Mouse (Mus musculus): ENCODE results near the gene Coro1b. TPM values are rescaled to one million over a fixed set of nuclear protein-coding genes. Genes with fewer than 3 reads are reported as not detected.

The Coro1b gene
- total RNA-seq (2021): 10 to 100 TPM; 13.9 to 15.3 TPM
- long read RNA-seq, experiment 1, partial matches to known transcripts: 2 of 5 reads
- long read RNA-seq, experiment 1, other reads (novel, unspliced or antisense): 3 of 5 reads
- long read RNA-seq, experiment 2, partial matches to known transcripts: 4 of 14 reads
- long read RNA-seq, experiment 2, other reads (novel, unspliced or antisense): 10 of 14 reads

DNA sequence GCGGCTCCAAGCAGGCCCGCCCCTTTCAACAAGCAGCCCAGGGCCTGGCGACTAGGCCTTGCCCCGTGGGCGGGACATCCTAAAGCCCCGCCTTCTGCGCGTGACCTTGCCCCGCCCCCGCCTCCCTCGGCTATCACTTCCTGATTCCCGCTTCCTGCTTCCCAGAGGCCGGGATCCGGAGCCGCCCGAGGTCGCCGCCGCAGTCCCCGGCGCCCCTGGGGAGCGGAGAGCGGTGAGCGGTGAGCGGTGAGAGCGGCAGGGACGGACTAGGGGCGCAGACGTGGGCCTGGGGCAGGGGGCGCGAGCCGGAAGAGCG lies at the start of gene Coro1b:
Gene Coro1b, plus strand, starts transcription at position 129 of the 316 bp plus-strand sequence.
- intact Hi-C loops (cut with DNase I): no loop called here
- peak; percentile 97 to 98 for DNase-seq

DNA sequence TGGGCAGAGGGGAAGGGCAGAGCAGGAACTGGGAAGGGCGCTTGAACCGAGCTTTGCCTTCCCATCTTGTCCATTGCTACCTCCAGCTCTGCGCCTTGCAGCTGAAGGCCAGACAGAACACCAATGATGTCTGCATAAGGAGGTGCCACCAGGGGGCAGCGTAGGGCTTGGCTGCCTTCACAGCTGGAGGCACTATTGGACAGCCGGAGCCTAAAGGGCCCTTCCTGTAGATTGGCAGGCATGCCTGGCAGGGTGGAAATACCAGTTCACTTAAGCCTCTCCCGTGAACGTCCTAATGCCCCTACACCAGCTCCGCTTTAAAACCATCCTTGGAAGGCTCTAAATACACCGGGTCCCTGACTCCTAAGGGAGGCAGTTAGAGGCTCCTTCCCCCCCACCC lies 49.4 kb upstream of the Coro1b start:
- intact Hi-C loops (cut with DNase I): loop anchor here (2.0 to 5.0 kb wide), 2 partner anchors 38 to 130 kb away; partner anchors contain the start of gene Gpr152
- peak; percentile 90 for DNase-seq

DNA sequence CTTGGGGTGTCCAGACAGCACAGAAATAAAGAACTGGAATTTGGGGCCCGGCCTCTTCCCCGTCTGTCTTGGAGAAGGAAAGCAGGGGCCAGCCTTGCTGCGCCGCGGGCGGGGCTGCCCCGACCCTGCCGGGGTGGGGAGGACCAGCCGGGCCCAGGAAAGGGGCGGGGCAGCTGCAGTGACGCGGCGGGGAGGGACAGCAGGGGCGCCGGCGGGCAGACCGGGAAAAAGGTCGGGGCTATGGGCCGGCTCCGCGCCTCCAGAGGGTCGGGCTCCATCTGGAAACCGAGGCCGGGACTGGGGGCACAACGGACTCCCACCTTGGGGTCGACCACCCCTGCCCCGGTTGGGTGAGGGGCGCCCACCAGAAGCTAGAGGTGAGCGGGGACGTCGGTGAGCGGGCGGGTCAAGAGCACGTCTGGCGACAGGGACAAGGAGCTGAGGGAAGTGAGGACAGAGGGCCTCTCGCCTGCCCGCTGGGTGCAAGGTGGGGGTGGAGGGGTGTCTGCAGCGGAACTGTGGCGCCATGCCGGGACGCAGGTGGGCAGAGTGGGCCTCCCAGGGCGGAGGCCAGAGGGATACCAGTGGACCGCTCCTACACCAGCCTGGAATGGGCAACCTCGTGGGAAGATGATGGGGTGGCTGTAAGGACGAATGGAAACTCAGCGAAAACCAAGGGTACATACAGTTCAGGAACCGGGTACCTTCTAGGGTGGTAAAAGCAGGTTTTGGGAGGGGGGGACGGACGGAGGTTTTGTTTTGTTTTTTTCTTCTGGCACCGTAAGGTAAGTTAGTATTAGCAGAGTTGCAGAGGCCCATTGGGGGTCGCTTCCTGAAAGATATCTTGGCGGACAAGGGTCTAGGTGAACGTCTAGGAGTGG lies 48.3 kb upstream of the Coro1b start, which contains the start of gene Pitpnm1:
Gene Pitpnm1, plus strand, starts transcription at position 162 of the 881 bp plus-strand sequence.
- DNase-seq: peak; percentile 65 to 78

DNA sequence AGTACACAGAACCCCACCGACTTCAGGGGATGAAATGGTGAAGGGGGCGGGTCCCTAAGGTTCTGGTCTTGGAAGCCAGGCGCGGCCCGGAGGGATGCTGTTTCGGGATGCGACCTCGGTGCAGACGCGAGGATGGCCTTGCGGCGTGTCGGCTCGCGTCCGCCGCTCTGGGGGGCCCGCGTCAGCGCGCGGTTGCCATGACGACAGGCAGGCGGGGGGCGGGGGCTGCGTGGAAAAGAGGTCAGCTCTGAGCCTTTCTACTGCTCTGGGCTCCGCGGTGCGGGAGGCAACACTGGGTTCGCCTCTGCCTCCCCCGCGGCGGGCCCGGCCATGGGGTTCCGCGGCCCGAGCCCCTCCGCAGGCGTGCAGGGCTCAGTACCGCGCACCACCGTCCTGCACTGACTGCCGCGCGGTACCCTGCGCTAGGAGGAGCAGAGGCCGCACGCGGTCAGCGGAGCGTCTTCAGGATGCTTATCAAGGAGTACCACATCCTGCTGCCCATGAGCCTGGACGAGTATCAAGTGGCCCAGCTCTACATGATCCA lies 47.6 kb upstream of the Coro1b start:
- intact Hi-C loops (cut with DNase I): no loop called here
- DNase-seq: no peak

More for the DNA sequence above, 48.3 kb upstream of the Coro1b start, which contains the start of gene Pitpnm1:
- intact Hi-C loops (cut with DNase I): loop anchor here (2.0 to 5.0 kb wide), 2 partner anchors 37 to 129 kb away; partner anchors contain the start of gene Gpr152

DNA sequence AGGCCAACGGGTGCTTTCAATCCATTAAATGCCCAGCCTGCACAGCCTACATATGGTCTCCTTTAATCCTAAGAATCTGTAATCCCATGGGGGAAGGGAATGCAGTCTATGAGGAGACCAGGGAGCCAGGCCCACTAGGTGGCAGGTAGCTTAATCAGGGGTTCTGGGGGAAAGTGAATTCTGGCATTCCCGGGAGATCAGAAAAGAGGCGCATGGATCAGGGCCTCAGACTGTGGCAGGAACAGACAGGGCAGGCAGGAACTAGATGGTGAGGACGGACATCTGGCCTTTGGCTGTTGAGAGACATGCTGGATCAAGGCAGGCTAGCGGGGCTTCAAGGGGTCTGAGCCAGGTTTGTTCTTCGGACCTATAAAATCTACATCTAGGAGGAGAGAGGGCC lies 47.0 kb upstream of the Coro1b start:
- intact Hi-C loops (cut with DNase I): no loop called here

DNA sequence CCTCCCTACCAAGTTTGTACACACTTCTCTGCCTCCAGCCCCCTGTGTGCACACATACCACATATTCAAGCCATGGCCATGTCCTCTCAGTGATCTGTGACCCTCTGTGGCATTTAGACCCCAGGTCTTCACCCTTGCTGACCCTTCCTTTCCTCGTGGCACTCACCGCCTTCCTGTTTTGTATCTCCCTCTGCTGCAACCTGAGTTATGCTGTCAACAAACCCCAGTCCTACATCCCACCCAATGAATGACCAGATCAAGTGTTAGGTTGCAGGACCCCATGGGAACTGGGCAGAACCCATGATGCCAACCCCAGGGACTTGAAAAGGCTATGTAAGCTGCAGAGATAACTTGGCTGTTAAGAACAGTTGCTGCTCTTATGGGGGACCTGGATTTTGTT lies 46.4 kb upstream of the Coro1b start:
- intact Hi-C loops (cut with DNase I): no loop called here

More for the DNA sequence above, 47.0 kb upstream of the Coro1b start:
- DNase-seq: no peak

DNA sequence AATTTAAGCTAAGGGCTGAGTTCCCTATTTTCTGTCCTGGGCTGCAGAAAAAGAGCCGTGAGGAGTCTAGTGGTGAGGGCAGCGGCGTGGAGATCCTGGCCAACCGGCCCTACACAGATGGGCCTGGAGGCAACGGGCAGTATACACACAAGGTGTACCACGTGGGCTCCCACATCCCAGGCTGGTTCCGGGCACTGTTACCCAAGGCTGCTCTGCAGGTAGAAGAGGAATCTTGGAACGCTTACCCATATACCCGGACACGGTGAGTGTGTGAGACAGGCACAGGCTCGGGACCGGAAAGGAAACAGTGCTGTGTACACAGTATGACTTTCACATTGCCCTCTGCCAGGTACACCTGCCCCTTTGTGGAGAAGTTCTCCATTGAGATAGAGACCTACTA lies 45.8 kb upstream of the Coro1b start:
- intact Hi-C loops (cut with DNase I): no loop called here

More for the DNA sequence above, 46.4 kb upstream of the Coro1b start:
- DNase-seq: no peak

DNA sequence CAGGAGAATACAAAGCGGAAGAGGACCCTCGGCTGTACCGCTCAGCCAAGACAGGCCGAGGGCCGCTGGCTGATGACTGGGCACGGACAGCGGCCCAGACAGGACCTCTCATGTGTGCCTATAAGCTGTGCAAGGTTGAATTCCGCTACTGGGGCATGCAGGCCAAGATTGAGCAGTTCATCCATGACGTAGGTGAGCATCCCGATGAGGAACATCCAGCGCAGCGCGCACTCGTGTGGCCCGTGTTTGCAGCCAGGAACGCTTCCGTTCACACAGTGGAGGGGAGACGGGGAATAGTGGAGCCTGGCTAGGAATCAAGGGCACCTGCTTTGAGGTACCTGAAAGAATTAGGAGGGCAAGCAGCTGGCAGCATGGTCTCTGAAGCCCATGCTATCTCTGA lies 45.1 kb upstream of the Coro1b start:
- no peak for DNase-seq
- intact Hi-C loops (cut with DNase I): no loop called here

More for the DNA sequence above, 45.8 kb upstream of the Coro1b start:
- no peak for DNase-seq

DNA sequence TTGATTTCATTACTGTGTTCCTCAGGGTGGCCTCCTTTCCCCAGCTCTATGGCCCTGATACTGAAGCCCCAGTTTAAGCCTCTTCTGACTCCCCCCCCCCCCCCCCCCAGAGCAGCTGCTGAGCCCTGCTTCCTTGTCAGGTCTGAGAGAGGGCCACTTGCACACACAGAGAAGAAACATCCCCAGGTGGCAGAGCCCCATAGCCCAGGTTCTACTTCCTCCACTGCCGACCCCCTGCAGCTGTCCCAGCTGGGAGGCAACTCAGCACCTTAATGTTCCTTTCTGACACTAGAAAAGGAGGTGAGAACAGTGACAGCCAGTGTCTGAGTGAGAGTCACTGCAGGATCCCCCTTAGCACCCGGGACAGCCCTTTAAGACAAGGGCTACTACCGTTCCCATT lies 44.6 kb upstream of the Coro1b start:
- intact Hi-C loops (cut with DNase I): no loop called here

DNA sequence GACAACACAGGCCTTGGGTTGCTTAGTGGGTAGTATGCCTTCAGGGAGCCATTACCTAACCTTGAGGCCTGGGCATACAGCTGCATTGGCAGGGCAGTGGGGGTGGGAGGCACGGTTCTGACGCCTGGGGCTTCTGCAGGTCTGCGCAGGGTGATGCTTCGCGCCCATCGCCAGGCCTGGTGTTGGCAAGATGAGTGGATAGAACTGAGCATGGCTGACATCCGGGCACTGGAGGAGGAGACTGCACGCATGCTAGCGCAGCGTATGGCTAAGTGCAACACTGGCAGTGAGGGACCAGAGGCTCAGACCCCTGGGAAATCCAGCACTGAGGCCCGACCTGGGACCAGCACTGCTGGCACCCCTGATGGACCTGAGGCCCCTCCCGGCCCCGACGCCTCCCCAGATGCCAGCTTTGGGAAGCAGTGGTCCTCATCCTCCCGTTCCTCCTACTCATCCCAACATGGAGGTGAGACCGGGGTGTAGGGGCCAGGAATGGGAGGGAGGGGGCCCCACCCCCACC lies 43.7 kb upstream of the Coro1b start:
- intact Hi-C loops (cut with DNase I): no loop called here
- DNase-seq: no peak

More for the DNA sequence above, 44.6 kb upstream of the Coro1b start:
- DNase-seq: no peak

DNA sequence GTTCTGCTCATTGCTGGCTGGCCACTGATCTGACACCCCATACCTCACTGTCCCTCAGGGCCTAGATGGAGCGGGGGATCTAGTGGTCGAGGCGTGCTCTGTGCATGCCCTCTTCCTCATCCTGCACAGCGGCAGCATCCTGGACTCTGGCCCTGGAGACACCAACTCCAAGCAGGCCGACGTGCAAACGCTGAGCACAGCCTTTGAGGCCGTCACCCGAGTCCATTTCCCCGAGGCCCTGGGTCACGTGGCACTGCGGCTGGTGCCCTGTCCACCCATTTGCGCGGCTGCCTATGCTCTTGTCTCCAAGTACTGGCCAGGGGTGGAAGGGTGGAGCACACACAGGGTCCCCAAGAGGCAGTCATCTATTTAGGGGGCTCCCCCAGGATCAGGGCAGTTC lies 41.8 kb upstream of the Coro1b start:
- DNase-seq: no peak
- intact Hi-C loops (cut with DNase I): no loop called here

DNA sequence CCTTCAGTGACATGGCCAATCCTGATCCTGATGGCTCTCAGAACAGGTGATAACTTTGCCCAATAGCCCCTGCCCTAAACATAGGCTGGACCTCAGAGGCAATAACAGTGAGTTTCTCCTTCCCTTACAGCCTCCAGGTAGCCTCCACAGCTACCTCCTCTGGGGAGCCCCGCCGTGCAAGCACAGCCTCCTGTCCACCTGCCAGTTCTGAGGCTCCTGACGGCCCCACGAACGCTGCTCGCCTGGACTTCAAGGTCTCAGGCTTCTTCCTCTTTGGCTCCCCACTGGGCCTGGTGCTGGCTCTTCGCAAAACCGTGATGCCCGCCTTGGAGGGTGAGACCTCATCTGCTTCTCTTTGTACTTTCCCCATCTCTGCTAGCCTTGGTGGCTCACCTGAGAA lies 39.9 kb upstream of the Coro1b start:
- intact Hi-C loops (cut with DNase I): no loop called here
- no peak for DNase-seq

DNA sequence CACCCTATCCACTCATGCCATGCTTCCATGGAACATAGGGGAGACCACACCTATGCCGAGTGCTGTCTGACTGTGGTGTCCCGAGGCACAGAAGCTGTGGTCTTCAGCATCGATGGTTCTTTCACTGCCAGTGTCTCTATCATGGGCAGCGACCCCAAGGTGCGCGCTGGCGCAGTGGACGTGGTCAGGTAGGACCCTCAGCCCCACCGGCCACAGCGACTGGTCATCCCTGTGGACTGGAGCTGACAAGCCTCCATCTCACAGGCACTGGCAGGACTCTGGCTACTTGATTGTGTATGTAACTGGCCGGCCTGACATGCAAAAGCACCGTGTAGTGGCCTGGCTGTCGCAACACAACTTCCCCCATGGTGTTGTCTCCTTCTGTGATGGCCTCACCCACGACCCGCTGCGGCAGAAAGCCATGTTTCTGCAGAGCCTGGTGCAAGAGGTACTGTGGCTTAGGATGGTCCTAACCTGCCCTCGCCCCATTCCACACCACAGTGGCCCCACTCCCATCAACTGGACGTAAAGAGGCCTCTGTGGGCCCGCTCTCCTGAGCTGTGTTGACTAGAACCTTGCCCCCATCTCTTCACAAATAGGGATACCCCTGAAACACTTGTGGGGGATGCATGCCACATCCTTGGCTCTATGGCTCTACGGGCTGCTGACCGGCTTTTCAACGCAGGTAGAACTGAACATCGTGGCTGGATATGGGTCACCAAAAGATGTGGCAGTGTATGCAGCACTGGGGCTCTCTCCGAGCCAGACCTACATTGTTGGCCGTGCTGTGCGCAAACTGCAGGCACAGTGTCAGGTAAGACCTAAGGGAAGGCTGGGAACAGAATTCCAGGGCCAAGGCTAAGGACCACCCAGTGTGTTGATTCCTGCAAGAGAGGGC lies 36.1 kb upstream of the Coro1b start:
- no peak for DNase-seq
- intact Hi-C loops (cut with DNase I): no loop called here

DNA sequence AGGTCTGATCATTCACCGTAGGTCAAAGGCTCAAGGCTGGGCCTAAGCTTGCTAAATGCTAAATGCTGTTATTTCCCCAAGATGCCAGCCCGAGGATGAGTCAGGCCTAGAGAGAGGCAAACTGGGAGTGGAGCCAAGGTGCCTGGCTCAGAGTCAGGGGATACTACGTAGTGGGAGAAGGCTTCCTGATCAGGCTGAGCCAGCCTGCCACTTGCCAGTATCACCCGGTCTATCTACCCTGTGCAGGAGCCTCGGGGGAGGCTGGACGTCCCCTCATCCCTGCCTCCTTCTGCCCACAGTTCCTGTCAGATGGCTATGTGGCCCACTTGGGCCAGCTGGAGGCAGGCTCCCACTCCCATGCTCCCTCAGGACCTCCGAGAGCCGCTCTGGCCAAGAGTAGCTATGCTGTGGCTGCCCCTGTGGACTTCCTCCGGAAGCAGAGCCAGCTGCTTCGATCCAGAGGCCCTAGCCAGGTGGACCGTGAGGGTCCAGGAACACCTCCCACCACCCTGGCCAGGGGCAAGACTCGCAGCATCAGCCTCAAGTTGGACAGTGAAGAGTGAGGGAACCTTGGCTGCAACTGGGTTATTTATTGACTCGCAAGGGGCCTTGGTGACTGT lies 35.1 kb upstream of the Coro1b start:
- intact Hi-C loops (cut with DNase I): no loop called here
- DNase-seq: peak; percentile 79 to 80

DNA sequence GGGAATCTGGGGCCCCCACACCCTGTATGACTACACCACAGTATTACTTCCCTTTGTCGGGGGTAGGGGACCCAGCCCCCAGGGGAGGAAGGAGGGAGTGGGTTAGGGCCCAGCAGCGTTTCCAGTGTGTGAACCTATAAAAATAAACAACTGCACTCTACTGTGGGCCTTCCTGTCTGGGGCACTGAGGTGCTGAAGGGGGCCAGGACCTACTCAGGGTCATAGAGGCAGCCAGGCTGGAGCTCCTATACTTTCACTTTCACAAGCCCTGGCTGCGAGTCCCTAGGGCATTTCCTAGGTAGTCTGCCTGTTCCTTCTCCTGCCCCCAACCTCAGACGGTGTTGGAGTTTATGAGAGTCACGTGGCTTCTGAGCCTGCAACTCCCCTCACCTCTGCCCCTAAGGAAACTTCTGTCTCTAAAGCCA lies 34.6 kb upstream of the Coro1b start:
- DNase-seq: no peak
- intact Hi-C loops (cut with DNase I): no loop called here

DNA sequence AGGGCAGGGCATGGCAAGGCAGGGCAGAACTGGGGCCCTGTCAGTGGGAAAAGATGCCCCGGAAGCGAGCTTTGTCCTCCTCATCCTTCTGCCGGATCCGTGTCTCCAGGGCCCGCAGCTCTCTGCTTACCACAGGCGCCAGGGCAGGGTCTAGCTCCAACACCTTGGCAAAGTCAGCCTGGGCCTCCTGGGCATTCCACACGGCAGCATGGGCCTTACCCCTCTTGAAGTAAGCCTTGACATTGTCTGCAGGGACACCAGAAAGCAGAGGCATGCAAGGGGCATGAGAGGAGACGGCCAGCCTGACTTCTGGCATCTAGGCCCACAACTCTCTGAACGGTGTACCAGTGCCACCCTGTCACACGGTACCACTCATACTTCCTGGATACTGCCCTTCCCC lies 33.9 kb upstream of the Coro1b start:
- DNase-seq: no peak
- intact Hi-C loops (cut with DNase I): no loop called here

DNA sequence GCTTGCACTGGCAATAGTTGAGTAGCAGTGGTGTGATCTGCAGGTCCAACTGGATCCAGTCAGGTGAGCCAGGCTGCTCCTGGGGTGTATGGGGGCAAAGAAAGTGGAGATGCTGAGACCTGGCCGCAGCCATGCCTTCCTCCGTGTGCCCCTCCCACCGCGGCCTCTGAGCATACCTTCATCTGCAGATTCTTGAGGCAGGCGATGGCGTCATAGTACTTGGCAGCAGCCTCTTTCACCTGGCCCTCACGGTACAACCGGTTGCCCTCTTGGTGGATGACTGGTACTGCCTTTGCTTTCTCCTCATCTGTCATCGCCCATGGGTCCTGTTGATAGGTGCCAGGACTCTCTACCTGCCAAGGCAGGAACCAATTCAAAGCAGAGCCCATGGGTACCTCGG lies 33.3 kb upstream of the Coro1b start:
- no peak for DNase-seq
- intact Hi-C loops (cut with DNase I): no loop called here

DNA sequence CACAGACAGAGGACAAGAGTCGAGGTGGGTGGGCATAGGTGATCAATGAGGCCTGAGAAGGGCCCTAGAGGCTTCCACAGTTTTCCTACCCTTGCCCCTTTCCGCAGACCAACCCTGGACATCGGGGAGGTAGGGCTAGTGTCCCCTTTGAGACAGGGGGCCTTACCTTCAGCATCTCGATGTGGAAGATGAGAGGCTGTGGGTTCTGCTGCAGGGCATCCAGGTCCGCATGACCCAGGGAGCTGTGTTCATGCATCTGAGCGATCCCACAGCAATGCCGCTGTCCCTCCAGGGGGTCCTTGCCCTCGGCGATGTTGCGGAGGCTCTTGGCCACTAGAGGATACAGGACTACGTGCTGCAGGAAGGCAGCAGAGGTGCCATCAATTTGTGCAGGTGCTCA lies 32.6 kb upstream of the Coro1b start:
- intact Hi-C loops (cut with DNase I): no loop called here
- no peak for DNase-seq

DNA sequence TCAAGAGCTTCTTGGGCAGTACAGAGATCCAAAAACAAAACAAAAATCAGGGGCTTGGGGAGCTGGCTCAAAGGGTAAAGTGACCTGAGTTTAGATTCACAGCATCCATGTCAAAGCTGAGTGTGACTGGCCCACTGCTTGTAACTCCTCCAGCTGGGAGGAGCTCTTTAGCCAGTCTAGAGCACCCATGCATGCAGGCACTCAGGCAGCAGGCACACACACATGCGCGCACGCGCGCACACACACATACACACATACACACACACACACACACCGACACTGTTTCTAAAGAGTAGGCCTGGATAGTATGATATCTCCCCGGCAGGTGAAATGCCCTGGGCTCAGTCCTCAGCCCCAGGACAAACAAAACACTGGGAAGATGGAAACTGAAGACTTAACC lies 31.4 kb upstream of the Coro1b start:
- intact Hi-C loops (cut with DNase I): no loop called here
- no peak for DNase-seq

DNA sequence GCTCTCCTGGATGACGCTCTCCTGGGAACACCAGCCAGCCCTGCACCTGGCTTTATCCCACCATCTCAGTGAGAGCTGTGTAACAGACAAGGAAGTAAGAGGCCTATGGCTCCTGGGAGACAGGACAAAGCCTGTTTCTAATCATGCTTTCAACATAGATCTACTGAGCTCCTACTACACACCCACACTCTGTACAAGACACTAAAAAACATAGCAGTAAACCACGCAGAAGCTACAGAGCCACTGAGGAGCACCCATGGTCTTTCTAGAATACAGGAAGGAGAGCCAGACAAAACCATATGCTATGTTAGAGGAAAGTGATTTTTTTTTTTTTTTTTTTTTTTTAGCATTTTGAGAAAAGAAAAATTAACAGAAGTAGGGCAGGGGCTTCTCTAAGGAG lies 30.1 kb upstream of the Coro1b start:
- intact Hi-C loops (cut with DNase I): no loop called here

More for the DNA sequence above, 30.1 kb upstream of the Coro1b start:
- DNase-seq: no peak
